Mouse (Mus musculus) granulocyte monocyte progenitor cell, adult 5-6 weeks (primary cell): ENCODE measurements around the gene Tpk1. TPM values are rescaled to one million over a fixed set of nuclear protein-coding genes. Genes with fewer than 3 reads are reported as not detected.

Experiments used
- ATAC-seq: replicated peaks from 2 replicates; pipeline ENCODE4 v1.8.0; 2016; ENCODE audit warnings: mild to moderate bottlenecking, moderate TSS enrichment, inconsistent platforms; ENCODE audit not compliant: poor library complexity, severe bottlenecking
- total RNA-seq, 2 experiments: library from RNA; stranded (forward) in 1 of 2; stranded (reverse) in 1 of 2; fragments of 200-712, 200-1000 nt in 1 of 2; fragments of >200 nt in 1 of 2; fragmentation: Nextera tagmentation in 1 of 2; gene quantifications; 2 replicates each; pipeline ENCODE4 v1.2.3; 2014 to 2017

Gene Tpk1
- total RNA-seq, 2 experiments from 2014 or later = 3.0 to 4.0 TPM

DNA sequence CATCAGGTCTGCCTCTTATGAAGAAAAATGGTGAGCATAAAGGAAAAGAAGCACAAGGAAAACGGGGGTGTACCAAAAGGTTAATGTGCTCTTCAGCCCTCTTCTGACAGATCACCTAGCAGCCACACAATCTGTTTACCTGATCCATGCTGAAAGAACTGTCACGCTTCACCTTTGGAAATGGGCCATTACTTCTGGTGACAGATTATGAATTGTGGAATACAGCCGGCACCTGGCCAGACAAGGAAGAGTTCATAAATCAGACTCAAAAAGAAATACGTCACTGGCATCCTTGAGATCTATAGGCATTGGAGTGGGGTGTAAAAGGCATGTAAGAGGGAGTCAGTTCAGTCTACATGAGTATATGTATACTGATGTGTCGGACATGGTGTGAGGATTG lies 292.9 kb downstream of the Tpk1 start:
- no peak for ATAC-seq

DNA sequence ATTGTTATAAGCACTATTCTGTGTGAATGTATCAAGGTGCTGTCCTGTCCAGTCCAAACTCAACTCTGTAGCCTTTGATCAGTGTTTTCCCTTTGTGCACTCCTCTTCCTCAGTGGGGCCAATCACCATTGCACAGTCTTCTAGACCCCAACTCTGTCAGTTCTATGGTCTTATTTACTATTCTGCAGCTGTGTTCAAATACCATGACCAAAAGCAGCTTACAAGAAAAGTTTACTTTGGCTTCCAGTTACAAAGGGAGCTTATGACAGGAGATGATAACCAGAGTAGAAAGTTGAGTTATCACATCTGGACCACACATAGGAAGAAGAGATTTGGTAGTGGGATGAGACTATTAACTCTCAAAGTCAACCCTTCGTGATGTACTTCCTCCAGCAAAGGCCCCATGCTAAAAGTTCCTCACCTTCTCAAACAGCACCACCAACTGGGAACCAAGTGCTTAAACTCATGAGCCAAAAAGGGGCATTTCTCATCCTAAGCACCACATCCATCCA lies 298.6 kb downstream of the Tpk1 start:
- ATAC-seq = no peak

DNA sequence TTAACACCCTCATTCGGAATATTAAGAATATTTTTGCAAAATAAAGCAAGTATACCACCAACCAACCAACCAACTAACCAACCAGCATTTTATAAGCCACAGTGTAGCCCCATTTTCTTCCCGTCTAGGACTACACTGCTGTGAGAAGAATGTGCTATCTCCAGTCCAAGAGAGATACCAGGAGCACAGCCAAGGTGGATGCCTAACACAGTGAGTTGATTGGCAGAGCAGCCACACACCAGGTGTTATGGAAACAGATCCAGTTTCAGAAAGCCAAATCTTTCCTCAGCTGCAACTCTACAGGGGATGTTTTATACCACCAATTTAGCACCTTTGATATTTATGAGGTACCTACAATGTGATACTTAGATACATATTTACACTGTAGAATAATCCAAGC lies 299.1 kb downstream of the Tpk1 start:
- ATAC-seq = no peak

DNA sequence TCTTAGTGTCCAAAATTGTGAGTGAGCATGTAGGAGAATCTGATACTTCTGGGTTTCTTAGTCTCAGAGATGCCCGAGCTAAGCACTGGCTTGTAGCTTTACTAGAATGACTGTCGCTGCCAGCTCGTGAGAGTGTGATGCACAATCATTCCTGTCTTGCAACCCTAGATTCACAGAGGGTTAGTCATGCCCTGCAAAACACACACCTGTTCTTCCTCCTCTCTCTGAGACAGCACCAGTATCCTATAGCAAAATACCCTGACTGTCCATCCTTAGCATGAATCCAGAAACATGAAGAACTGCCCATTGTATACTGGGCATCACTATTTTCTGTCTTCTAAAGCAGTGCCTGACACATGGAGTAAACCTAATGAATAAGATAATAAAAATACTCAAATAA lies 302.2 kb downstream of the Tpk1 start:
- ATAC-seq = no peak

DNA sequence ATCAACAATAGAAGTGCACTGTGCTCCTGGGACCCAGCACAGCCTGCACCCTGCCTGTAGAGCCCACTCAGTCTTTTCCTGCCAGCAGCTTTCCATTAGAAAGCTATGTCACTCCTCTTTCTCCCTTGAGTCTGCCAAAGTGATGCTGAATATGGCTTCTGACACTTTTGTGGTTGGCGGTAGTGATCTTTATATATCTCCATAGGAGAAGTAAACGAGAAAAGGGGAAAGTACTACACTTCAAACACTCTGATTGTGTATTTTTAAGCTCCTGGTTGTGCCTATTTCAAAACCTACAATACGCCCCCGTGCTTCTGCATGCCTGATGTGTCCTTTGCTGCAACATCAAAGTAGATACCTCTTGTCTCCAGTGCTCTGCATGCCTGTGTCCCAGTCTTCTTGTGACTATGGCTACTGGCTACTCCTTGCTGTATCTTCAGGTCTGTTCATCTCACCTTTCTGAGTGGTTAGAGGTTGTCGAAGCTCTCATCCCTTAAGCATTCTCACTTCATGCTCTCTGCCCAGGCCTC lies 302.7 kb downstream of the Tpk1 start:
- no peak for ATAC-seq

DNA sequence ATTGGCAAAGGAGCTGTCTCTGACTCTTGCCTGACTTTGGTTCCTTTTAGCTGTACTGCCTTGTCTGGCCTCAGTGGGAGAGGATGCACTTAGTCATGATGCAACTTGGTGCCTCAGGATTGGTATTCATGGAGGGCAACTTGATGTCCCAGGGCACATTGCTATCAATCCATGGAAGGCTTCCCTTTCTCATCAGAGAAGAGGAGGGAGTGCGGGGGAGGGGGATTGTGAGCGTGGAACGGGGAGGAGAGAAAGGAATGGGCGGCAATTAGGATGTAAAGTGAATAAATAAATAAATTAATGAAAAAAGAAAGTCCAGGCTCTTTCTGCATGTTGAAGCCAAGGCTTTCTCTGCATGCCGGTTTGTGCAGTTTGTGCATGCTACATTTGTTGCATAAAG lies 304.8 kb downstream of the Tpk1 start:
- no peak for ATAC-seq

DNA sequence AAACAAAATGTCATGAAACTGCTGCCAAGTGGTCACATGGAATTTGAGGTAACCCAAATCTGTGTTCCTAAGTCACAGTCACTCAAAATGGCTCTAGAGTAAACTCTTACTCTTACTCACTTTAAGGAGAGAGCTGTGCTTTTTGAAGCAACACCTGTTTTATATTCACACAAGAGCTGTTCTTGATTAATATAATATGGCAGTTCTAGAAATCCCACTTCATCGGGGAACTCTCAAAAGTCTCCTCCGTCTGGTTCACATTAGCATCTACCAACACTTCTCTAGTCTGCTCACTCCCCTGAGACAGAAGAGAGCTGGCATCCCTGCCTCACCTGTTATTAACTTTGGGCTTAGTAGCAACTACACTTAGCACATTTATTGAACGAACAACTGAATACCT lies 305.9 kb downstream of the Tpk1 start:
- ATAC-seq = no peak

DNA sequence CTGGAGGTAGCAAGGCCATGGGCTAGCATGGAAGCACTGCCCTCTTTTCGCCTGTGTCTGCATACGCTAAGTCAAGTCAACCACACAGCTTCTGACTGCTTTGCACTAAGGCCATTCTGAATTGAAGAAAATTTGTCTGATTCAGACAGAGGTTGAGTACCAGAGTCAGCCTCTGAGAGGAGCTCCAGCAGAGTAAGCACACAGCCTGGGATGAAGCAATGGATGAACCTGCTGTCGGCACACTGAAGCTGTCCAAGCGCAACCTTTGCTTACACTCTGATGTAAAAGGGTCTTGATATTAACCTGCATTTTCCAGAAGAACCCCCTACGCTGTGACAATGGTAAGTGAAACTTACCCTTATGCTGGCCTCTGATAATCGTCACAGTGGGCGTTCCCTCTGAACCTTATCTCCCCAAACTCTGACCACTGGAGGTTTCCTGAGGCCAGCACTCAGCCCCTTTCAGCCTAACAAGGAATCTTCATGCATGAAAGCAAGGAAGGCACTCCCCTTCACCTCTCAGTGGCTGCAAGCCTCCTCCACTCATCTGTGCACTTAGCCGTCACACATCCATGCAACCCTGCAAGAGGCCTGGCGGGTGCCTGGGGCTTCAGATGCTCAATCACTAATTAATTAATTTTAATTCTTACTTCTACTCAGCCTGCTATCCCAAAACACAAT lies 311.4 kb downstream of the Tpk1 start:
- no peak for ATAC-seq

DNA sequence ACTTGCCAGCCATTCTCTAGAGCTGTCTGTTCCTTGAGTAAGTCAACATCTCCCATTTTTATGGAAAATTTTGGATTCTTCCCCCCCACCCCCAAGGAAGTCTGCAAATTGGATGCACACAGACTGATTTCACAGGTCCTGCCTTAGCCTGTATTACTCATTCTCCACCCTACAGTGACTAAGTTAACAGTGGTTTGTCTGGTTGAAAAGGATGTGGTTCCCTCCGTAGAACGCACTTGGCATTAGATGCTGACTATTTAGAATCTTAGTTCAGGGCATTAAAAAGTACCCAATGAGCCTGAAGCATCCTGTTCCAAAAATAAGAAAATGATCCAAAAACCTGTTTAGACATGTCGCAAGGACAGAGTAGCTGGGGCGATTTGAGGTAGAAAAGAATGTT lies 312.6 kb downstream of the Tpk1 start:
- ATAC-seq = no peak

DNA sequence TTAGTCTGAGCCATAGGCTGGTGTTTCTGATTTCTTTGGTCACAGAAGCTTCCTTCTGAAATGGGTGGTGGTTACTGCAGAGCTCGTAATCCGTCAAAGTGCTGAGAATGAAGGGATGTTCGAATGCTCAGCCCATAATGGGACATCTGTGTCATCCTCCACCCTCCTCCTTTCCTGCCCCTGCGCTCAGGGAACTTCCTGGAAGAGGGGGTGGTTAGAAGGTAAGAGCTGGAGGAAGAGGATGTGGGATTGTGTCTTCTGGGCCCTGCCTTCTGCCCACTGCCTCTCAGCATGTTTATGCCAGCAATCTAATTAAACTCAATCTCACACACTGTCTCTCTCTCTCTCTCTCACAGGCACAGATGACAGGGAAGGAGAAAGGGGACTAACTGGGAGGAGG lies 317.0 kb downstream of the Tpk1 start:
- no peak for ATAC-seq

DNA sequence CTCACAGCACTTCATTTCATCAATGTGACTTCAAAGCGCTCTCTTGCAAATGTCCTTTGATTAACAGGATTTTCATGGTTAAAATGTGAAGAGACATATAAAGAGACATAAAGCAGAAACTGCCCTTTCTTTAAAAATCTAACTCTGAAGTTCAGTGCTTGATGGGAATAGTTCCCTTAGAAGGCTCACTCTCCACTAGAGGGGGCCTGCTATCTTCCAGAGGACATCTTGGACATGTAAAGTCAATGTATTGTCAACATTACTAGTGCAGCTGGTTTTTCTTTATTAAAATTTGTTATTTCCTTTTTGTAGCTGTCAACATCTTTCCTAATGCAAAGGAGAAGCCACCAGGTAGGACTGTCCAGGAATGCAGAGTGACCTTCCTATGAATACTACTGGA lies 318.4 kb downstream of the Tpk1 start:
- ATAC-seq = no peak

DNA sequence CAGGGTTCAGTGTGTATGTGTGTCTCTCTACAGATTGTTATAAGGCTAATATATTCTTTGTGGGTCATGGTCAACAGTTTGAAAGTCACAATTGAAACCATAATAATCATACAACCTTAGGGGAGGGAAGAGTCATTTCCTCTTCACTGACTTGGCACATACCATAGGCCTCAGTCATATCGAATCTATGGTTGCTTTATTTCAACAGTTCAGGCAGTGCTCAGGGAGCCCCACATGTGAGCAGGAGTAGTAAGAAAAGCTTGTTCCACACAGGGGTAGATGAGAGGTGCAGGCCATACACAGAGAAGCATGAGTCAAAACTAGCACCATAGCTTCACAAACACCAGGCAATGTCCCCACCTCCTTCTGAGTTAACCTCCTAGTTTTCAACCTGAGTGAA lies 323.1 kb downstream of the Tpk1 start:
- ATAC-seq = no peak

DNA sequence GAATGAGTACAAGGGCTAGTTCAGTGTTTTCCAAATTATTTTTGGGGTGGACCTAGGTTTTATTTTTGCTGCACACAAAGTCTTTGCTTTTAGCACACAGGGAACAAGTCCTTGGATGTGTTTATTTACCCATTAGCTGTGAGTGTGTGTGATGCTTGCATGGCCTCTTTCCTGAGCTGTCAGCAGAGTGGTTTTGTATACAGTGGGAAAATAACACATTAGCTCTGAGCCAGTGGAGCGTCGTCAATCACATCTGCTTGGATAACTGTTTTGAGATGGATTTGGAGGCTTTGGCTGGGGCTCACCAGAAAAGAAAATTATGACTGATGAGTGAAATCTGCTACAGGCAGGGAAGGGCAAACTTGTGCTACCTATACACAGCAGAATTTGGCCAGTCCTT lies 323.7 kb downstream of the Tpk1 start:
- ATAC-seq = no peak

DNA sequence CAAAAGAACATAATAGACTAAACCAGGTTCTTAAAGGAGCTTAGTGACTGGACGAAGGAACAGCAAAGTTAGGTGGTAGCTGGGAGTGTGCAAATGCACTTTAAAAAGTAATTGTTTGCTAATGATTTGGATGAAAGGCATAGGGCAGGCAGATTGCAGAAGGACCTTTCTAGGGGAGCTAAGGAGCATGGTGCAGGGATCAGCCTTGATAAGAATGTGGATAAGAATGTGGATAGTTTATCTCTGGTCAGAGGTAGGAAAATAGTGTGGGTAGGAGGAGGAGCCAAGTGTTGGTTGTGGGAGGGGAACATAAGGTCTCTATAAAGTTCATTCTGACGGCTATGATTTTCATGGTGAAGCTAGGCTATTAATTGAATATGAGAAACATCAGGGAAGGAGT lies 327.3 kb downstream of the Tpk1 start:
- ATAC-seq = no peak

DNA sequence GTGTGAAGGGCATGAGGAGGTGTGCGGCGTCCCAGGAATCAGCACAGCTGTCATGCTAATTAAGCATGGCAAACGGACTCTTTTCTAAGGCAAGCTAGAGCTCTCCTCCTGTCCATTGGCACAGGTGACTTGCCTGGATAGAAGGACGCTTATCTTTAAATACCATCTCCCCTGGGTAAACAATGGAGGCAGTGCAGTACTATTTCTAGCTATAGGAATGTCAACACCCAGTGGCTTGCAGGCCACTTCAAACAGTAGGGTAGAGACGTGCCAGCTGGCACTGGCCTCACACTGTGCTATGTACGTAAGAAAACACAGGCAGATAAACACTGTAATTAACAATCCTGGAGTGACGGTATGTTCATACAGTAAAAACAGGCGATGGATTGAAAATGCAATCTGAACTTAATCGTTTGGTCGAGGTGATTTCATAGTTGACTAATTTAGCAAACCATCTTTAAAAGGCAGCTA lies 328.6 kb downstream of the Tpk1 start:
- no peak for ATAC-seq

DNA sequence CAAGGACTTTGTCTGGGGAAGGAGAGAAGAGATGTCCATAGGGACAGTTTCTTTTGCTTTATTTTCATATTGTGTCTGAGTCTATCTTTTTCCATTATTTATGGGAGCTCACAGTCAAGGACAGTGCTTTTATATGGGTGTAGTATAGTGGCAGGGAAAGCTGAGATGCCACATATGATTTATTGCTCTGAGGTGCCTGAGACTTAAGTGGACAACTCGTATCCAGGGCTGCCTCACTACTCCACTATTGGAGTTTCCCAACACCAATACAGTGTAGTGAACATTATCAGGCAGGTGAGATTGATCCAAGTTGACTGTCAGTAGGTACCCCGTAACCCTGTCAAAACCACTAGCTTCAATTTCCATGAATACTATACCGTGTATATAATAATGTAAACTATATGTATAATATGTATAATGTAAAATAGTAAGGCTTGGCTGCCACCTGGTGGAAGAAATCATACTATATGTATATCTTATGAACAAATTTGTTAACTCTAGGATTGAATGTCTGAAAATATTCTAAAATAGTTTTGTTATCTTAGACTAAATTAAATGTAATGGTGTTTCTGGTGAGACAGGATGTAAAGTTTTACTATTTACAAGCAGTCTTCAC lies 330.4 kb downstream of the Tpk1 start:
- 0 out of 2 replicates have a peak, but pooled peaks have one; percentile 30 for ATAC-seq

DNA sequence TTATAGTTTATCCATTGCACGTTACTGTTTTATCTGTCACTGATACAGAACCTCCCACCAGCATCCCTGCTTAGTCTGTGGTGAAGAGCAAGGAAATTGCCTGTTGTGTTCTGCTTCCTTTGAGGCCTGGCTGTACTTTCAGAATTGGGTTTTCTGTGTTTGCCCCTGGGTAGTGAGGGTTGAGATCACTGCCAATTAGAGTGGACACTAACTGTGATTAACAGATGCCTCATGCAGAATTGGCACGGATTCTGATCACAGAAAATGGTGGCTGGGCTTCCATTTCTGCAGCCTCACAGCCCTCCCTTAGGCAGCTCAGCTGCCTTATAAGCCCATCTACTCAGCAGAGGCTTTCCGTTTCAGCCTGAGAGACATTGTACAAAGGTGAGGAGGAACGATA lies 332.6 kb downstream of the Tpk1 start:
- no peak for ATAC-seq

DNA sequence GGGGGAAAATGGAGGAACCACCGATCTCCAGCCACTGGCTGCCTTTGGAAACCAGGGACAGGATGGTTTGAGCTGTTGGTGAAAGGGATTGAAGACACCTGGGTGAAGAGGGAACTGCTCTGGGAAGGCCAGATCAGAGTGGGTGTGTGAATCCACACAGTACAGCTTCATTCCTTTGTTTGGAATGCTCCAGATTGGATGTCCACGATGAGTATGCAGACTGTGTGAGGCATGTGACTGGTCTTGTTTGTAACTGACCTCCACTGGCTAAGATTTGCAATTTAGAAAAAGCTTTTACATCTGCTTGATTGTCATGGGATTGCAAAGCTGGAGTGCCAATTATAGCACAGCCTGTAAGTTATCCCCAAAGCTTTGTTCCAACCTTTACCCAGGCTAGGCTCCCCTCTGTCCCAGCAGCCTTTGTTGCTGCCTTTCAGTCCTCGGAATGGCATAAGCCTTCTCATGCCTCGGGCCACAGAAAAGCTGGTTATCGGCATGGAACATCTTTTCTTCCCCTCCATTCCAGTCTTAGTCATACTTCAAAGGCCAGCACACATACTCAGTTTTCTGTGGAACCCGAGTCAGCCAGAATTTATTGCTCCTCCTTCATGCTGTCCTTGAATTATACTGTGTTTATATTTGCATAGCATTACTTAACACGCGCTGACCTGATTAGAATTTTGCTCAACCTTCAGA lies 353.0 kb downstream of the Tpk1 start:
- ATAC-seq = no peak

DNA sequence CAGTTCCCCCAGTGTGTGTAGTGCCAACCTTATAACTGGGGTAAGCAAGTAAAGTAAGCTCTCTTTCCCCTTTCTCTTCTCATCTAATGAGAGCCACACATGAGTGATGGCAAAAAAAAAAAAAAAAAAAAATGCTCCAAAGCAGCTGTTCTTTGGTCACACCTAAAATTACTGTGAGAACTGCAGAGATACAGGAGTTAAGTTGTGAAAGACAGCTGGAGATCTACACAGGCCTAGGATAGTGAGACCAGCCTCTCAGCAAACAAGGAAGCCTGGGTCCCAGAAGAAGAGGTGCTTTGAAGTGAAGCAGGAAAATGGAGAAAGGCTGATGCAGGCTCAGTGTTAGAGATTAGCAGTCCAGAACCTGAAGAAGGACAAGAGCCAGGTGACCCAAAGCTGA lies 353.5 kb downstream of the Tpk1 start:
- no peak for ATAC-seq

DNA sequence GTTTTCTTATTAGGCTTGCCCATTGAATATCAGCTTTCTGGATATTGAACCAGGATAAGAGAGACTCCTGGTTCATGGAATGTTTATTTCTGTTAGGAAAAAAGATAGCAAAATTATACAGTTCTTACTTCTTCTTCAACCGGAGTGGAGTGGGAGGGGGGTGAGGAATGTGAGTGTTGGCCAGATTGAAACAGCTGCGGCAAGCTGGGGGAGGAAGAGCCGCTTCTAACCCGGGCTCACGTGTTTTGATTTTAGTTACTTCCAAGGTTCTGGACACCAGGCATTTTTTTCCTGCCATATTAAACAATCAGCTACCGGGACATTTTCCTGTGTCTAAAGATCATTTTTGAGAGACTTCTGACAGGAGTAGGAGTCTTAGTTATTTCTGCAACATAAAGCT lies 356.0 kb downstream of the Tpk1 start:
- no peak for ATAC-seq

DNA sequence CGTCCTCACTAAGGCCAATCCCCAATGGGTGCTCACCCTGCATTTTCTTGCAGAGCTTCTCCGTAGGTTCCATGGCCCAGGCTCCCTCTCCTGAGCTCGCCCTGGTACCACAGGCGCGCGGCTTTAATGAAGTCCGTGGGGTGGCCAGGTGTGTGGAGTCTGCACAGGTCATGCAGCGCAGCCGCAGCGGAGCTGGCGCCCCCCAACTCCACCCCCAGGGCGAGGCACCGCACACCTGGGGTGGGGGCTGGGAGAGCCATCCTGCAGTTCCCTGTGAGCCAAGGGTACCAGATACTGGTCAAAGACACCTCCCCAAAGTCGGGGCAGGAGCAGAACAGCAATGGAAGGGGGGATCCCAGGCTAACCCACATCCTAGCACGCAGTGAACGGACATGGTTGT lies 356.6 kb downstream of the Tpk1 start, which contains the start of gene Nobox:
Gene Nobox, minus strand, starts transcription at position 101 of the 400 bp plus-strand sequence.
- peak; percentile 12; the same call in 1 of the 2 replicates for ATAC-seq
